Mouse (Mus musculus) cerebellum, adult 2 months (tissue): ENCODE data around the gene Mpdz.

Experiments
- CTCF ChIP-seq: fragments of 200-500 bp; IDR thresholded peaks from 2 replicates; pipeline ENCODE4 v1.5.1; 2011; ENCODE audit warnings: low read depth, mild to moderate bottlenecking, control low read depth, low read length, moderate library complexity, borderline replicate concordance; ENCODE audit not compliant: insufficient read depth
- POLR2A ChIP-seq: fragments of 200-500 bp; IDR thresholded peaks from 2 replicates; pipeline ENCODE4 v1.6.1; 2011; ENCODE audit warnings: low read length, control low read depth, borderline replicate concordance; ENCODE audit not compliant: insufficient read depth

- no peak for TF ChIP-seq CTCF
- TF ChIP-seq POLR2A, result no peak
Observed at GRCm38 (mm10) chr4:81372355-81372754, 70.3 kb downstream of the Mpdz start.
